Mouse (Mus musculus) c-Kit-positive CD71-positive TER-119-positive erythroid progenitor cells, embryonic 14.5 days (primary cell): ENCODE measurements around the gene Tspan13.

Source experiments
- DNase-seq: peaks from one replicate; pipeline ENCODE4 v3.0.0-alpha.2; 2013; ENCODE audit warnings: low spot score

Tspan13 gene

DNA sequence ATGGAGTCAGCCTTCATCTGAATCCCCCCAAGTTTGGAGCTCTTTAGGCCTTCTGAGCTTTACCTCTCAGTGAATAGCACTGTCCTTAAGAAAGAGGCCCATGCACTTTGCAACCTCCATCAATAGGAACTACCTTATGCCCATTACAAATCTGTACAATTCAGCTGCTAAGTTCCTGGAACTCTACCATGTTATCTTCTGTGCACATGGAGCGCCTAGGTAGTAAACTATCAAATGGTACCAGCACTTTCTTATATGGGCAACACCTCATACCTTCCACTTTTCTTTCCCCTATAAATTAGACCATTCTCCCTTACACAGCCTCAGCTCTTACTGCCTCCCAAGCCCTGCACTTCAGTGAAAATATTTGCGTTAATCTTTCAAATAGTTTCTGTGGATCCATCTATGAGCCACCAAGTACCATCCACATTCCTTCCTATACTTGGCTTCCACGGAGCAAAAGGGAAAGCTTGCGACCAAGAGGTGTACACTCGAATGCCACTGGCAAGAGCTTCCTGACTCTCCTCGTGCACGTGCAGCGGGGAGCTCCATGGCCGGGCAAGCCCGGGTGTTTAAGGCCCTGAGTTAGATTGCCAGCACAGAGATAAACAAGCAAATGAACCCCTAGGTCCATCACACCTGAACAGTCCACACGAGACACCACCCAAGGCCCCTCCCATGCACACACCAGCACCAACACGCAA, 11.5 kb downstream of the Tspan13 start:
- DNase-seq = peak; percentile 33

DNA sequence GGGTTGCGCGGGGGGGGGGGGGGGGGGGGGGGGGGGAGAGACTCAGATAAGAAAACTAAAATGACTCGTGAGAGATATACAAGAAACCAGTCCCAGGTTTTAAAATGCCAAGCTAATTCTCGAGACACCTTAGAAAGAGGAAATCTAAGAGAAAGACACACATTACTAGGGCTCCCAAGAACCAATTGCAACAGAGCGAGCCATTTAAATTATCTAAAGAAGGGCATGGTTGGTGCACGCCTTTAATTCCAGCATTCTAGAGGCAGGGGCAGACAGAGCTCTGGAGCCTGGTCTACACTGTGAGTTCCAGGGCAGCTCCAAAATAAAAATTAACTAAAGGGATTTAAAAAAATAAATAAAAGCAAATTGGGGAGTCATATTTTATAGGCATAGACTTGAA, 12.6 kb downstream of the Tspan13 start:
- DNase-seq = no peak

- no peak for DNase-seq
Measured at GRCm38 (mm10) chr12:36028968-36029645, 13.2 kb downstream of the Tspan13 start.

GRCm38 (mm10) chr12:36027171-36027570, 15.1 kb downstream of the Tspan13 start:
- no peak for DNase-seq

GRCm38 (mm10) chr12:36026126-36026525, 16.2 kb downstream of the Tspan13 start:
- DNase-seq = no peak

- no peak for DNase-seq
Measured at GRCm38 (mm10) chr12:36020710-36021109, 21.6 kb downstream of the Tspan13 start.

DNA sequence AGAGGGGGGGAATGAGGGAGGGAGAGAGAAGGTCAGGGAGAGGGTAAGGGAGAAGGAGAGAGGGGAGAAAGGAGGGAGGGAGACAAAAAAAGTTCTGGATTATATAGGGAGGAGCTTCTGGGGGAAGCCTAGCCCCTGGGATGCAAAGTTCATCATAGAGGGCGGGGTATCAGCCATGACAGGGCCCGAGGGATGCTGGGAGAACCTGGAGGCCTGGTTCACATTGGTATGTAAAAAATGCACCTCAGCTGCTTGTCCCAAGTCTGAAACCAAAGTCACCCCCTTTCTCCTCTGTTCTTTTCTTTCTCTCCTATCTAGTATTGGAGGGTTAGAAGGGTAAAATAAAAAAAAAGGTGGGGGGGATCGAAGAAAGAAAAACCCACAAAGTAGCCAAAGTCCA, 22.2 kb downstream of the Tspan13 start:
- DNase-seq = no peak

- no peak for DNase-seq
Measured at GRCm38 (mm10) chr12:36019572-36019971, 22.7 kb downstream of the Tspan13 start.

GRCm38 (mm10) chr12:36017791-36018190, 24.5 kb downstream of the Tspan13 start:
- DNase-seq = no peak

- no peak for DNase-seq
Measured at GRCm38 (mm10) chr12:36013216-36013910, 28.9 kb downstream of the Tspan13 start.

GRCm38 (mm10) chr12:36008364-36009047, 33.8 kb downstream of the Tspan13 start:
- no peak for DNase-seq

DNA sequence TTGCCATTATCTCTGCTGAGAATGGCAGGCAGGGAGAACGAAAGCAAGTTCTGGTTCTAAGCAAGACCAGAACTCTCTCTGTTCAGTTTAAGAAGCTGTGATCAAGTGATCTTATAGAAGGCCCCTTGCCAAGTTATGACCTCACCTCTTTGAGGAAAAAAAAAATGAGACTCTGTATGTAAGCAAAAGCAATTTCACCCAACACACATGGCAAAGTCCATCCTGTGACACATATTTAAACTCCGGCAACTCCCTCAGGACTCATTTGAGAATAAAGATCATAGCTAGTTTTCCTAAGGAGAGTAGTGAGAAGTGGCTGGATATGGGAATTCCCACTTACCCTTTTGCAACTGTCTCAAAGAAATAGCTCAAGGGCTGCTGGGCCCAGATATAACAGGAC, 34.7 kb downstream of the Tspan13 start:
- DNase-seq = no peak

GRCm38 (mm10) chr12:36004714-36005113, 37.6 kb downstream of the Tspan13 start:
- DNase-seq = no peak

DNA sequence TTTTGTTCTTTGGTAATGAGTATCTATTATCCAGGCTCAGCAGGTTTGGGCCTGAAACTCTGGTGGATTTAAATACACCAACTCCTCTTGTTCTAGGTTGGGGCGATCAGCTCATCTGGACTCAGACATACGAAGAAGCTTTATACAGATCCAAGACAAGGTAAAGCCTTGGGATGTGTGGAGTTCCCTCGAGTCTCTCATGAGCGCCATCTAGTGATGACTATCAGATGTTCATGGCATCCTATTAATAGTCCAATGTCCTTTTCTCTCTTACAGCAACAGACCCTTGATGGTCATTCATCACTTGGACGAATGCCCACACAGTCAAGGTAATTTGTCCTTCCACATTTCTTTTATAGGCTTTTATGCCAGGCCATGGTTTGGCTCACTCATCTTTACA, 46.5 kb downstream of the Tspan13 start:
- DNase-seq = peak; percentile 31

GRCm38 (mm10) chr12:35994098-35994497, 48.2 kb downstream of the Tspan13 start:
- DNase-seq = no peak

DNA sequence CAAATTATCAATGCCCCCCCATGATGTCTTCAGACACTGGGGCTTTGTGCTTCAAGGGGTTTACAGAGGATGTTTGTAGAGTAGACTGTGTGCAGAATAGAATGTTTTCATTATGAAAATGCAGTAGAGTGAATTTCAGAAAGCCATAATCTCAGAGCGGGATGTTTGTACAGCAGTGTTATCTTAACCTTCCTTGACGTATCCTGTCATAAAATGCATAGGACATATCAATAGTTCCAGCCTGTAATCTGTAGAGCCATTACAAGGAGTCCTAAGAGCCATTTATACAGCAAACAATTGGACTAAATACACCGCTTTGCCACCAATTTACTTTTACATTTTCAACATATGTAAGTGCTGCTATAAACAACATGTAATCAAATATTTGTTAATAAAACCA, 48.7 kb downstream of the Tspan13 start:
- DNase-seq = no peak

- DNase-seq = no peak
Measured at GRCm38 (mm10) chr12:35992711-35993110, 49.6 kb downstream of the Tspan13 start, which contains the start of gene Agr2. Agr2 (plus strand) TSS chr12:35992907.

DNA sequence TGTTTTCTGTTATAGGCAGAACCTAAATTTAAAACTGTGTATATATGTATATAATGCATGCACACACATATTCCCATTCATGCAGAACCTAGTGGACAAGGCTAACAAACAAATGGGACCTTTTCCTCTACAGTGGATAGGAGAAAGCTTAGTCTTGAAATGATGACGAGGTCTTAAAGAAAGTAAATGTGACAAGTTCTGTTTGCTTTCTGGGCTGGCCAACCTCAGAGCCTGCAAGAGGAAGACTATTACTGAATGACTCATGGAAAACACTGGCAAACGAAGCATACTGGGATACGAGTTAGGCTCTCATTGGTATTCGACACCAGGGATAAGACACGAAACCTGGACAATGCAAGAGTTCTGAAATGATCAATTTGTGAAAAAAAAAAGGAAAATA, 57.6 kb downstream of the Tspan13 start:
- no peak for DNase-seq

DNA sequence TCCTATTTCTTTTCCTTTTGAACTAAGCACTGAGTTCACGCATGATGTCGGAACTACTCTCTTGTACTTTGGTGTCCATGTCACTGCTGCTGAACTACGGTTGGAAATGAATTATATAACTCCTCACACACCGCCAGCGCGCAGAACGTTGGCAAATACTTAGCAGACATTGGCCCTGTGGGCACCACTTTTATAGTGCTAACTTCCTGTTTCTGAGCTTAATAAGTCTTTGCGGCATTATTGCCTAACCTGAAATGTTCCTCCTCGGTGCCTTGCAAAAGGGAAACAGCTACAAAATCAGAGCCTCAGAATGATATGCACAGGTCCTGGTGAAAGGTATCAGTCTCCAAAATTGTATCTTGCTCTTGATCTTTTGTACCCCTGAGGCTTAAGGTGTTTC, 58.8 kb downstream of the Tspan13 start:
- DNase-seq = no peak

GRCm38 (mm10) chr12:35981732-35982360, 60.5 kb downstream of the Tspan13 start:
- DNase-seq = peak; percentile 48

- DNase-seq = no peak
Measured at GRCm38 (mm10) chr12:35979625-35980024, 62.7 kb downstream of the Tspan13 start.

- DNase-seq = no peak
Measured at GRCm38 (mm10) chr12:35977633-35978246, 64.6 kb downstream of the Tspan13 start.
